Comparison of ENCODE assay signal across 24 mouse cellular contexts in genomic region chr10:88420141-88420541, GRCm38 (mm10). TPM values are rescaled to one million over a fixed set of nuclear protein-coding genes. Genes with fewer than 3 reads are reported as not detected.
A peak's percentile ranks its signal among the peaks of the same experiment; 100 is the strongest.
DNase-seq lines count a peak whose midpoint lies in the region; ATAC-seq and TF ChIP-seq lines count a peak whose summit lies in the region.
"Had no signal": no experiment of that assay in that cellular context is flagged by ENCODE, and none has a peak within 500 bp of the region (broad histone marks: within the 10 kb centered on the region; RNA-seq: fewer than 3 reads in every experiment).

No protein-coding gene starts in this region.

- no peak for ATAC-seq in heart, embryonic 11.5 days (replicated peaks; ENCODE audit: insufficient number of reproducible peaks, low FRiP score, low TSS enrichment)
- ATAC-seq in megakaryocyte, adult 5-6 weeks (ENCODE audit: poor library complexity, severe bottlenecking) = peak; percentile 14
- ATAC-seq in kidney, embryonic 15.5 days (replicated peaks; ENCODE audit: low FRiP score) = no peak
- ATAC-seq: forebrain, embryonic 16.5 days had no signal

- 70% methylated on average over 11 of the region's 11 CpGs for WGBS in heart, adult 2 months
- WGBS in heart, embryonic 11.5 days (ENCODE audit: insufficient replicate concordance) = 78% methylated on average over 11 of the region's 11 CpGs
- WGBS in kidney, embryonic 15.5 days = 78% methylated on average over 11 of the region's 11 CpGs

- peak overlapping the region; percentile 28; the same call in 1 of the 2 replicates for H3K27ac ChIP-seq in heart, adult 2 months
- H3K27ac ChIP-seq in heart, embryonic 11.5 days (ENCODE audit: low read depth, low read length) = no peak overlapping the region
- no peak overlapping the region for H3K27ac ChIP-seq in kidney, embryonic 15.5 days
- H3K27ac ChIP-seq: embryonic facial prominence, embryonic 12.5 days; hindbrain, embryonic 12.5 days; left cerebral cortex, adult 2 months; midbrain, embryonic 12.5 days had no signal

- no peak for DNase-seq in heart, adult 2 months
- DNase-seq in CD4-positive helper T cell, adult 2 months (ENCODE audit: low read depth, low spot score) = peak; percentile 15
- DNase-seq in brain, adult 2 months (ENCODE audit: low read depth, low spot score) = peak; percentile 60
- no peak for DNase-seq in gastrocnemius, postnatal 36 days
- DNase-seq in thymus, postnatal 25 days = no peak
- DNase-seq: adrenal gland, postnatal 10 days; cerebellum, adult 8-10 months; gastrocnemius, postnatal 25 days; kidney, adult 18-20 months; kidney, postnatal 25 days; left cerebral cortex, postnatal 4 days; liver; right cerebral cortex, postnatal 4 days; thymus, postnatal 14 days had no signal

- no peak overlapping the region for H3K4me2 ChIP-seq in heart, embryonic 11.5 days
- H3K4me2 ChIP-seq in kidney, embryonic 15.5 days = no peak overlapping the region
- H3K4me2 ChIP-seq: embryonic facial prominence, embryonic 12.5 days; hindbrain, embryonic 12.5 days; midbrain, embryonic 12.5 days had no signal

- TF ChIP-seq CTCF in heart, adult 2 months (IDR thresholded peaks at IDR 0.05) = no peak

- H3K36me3 ChIP-seq in heart, adult 2 months (ENCODE audit: control insufficient read depth, insufficient read depth, low read length) = no peaks in the 10 kb centered on the region
- no peaks in the 10 kb centered on the region for H3K36me3 ChIP-seq in heart, embryonic 11.5 days (ENCODE audit: control insufficient read depth, insufficient read depth, low read length)
- peaks cover 33% of the 10 kb centered on the region for H3K36me3 ChIP-seq in kidney, embryonic 15.5 days

- H3K4me1 ChIP-seq in heart, adult 2 months (ENCODE audit: control insufficient read depth, insufficient read depth, low read length) = peaks cover 1% of the 10 kb centered on the region
- no peaks in the 10 kb centered on the region for H3K4me1 ChIP-seq in heart, embryonic 11.5 days (ENCODE audit: control insufficient read depth, insufficient read depth, low read length)
- no peaks in the 10 kb centered on the region for H3K4me1 ChIP-seq in kidney, embryonic 15.5 days
- H3K4me1 ChIP-seq: embryonic facial prominence, embryonic 12.5 days; hindbrain, embryonic 12.5 days; midbrain, embryonic 12.5 days had no signal

- no peak overlapping the region for H3K4me3 ChIP-seq in heart, adult 2 months
- no peak overlapping the region for H3K4me3 ChIP-seq in heart, embryonic 11.5 days (ENCODE audit: low read depth, low read length)
- no peak overlapping the region for H3K4me3 ChIP-seq in kidney, embryonic 15.5 days (replicated peaks)
- H3K4me3 ChIP-seq: embryonic facial prominence, embryonic 12.5 days; hindbrain, embryonic 12.5 days; left cerebral cortex, adult 2 months; midbrain, embryonic 12.5 days had no signal

- no peaks in the 10 kb centered on the region for H3K79me2 ChIP-seq in heart, adult 2 months (replicated peaks; ENCODE audit: control insufficient read depth, insufficient read depth, low read length)

- no peak for TF ChIP-seq POLR2A in heart, adult 2 months (IDR thresholded peaks at IDR 0.05; ENCODE audit: insufficient read depth, low read depth, low read length)

- TF ChIP-seq EP300 in heart, adult 2 months (IDR thresholded peaks at IDR 0.05; ENCODE audit: insufficient read depth, low read depth, low read length) = no peak

- no peak overlapping the region for H3K9ac ChIP-seq in heart, adult 2 months (ENCODE audit: low read depth, low read length)
- no peak overlapping the region for H3K9ac ChIP-seq in heart, embryonic 11.5 days (ENCODE audit: low read depth, low read length)
- no peak overlapping the region for H3K9ac ChIP-seq in kidney, embryonic 15.5 days
- H3K9ac ChIP-seq: embryonic facial prominence, embryonic 12.5 days; hindbrain, embryonic 12.5 days; midbrain, embryonic 12.5 days had no signal

- no peaks in the 10 kb centered on the region for H3K9me3 ChIP-seq in heart, embryonic 11.5 days (replicated peaks; ENCODE audit: control insufficient read depth, low read length)
- H3K9me3 ChIP-seq in kidney, embryonic 15.5 days (replicated peaks) = no peaks in the 10 kb centered on the region
- H3K9me3 ChIP-seq: embryonic facial prominence, embryonic 12.5 days; hindbrain, embryonic 12.5 days; midbrain, embryonic 12.5 days had no signal

- intact Hi-C loops in heart, adult 2 months (cut with DNase I) = no loop called here
- intact Hi-C loops in gastrocnemius, postnatal 36 days (cut with DNase I) = no loop called here

- no peaks in the 10 kb centered on the region for H3K27me3 ChIP-seq in heart, adult 2 months (ENCODE audit: control insufficient read depth, insufficient read depth, low read length)
- no peaks in the 10 kb centered on the region for H3K27me3 ChIP-seq in heart, embryonic 11.5 days (ENCODE audit: control insufficient read depth, insufficient read depth, low read length)
- H3K27me3 ChIP-seq in kidney, embryonic 15.5 days = no peaks in the 10 kb centered on the region
- H3K27me3 ChIP-seq: embryonic facial prominence, embryonic 12.5 days; hindbrain, embryonic 12.5 days; midbrain, embryonic 12.5 days had no signal

RNA-seq across cellular contexts. Expression of gene Sycp3, which starts 39.2 kb away (rescaled TPM):
- not detected for total RNA-seq in heart, adult 2 months (2021)
- polyA plus RNA-seq in heart, adult 2 months (2012; rRNA removed) = not detected in 2 replicates
- 0.29 and 0.44 TPM in 2 replicates for polyA plus RNA-seq in heart, embryonic 11.5 days (2014; fragmentation: Nextera tagmentation; extraction: Ambion mirVana)
- not detected in 2 replicates for total RNA-seq in megakaryocyte, adult 5-6 weeks (2015)
- 0.62 TPM in 1 of 2 replicates, not detected in the other for total RNA-seq in megakaryocyte, adult 5-6 weeks (2017)
- total RNA-seq in gastrocnemius, postnatal 36 days (2021) = not detected
- polyA plus RNA-seq in kidney, embryonic 15.5 days (2015; fragmentation: Nextera tagmentation; extraction: Ambion mirVana) = 0.23 and 0.24 TPM in 2 replicates
- total RNA-seq: gastrocnemius, postnatal 25 days had no signal
- polyA plus RNA-seq: forebrain, embryonic 16.5 days; hindbrain, embryonic 12.5 days; liver, embryonic 16.5 days; midbrain, embryonic 12.5 days; neural tube, embryonic 11.5 days had no signal

RNA-seq across cellular contexts. Expression of gene Gnptab, which starts 41.2 kb away (rescaled TPM):
- 10 to 100 TPM; 24.3 to 27.6 TPM for total RNA-seq in heart, adult 2 months (2021)
- polyA plus RNA-seq in heart, adult 2 months (2012; rRNA removed) = 11.7 and 19.3 TPM in 2 replicates
- 8.3 and 8.9 TPM in 2 replicates for polyA plus RNA-seq in heart, embryonic 11.5 days (2014; fragmentation: Nextera tagmentation; extraction: Ambion mirVana)
- total RNA-seq in megakaryocyte, adult 5-6 weeks (2015) = 55.8 and 57.4 TPM in 2 replicates
- total RNA-seq in megakaryocyte, adult 5-6 weeks (2017) = 29.4 and 33.3 TPM in 2 replicates
- 10 to 100 TPM; 17.0 to 19.2 TPM for total RNA-seq in gastrocnemius, postnatal 36 days (2021)
- 12.4 and 14.3 TPM in 2 replicates for polyA plus RNA-seq in kidney, embryonic 15.5 days (2015; fragmentation: Nextera tagmentation; extraction: Ambion mirVana)

RNA-seq across cellular contexts. Expression of gene Dram1, which starts 41.3 kb away (rescaled TPM):
- 1 to 10 TPM; 3.7 to 4.5 TPM for total RNA-seq in heart, adult 2 months (2021)
- 6.8 and 7.6 TPM in 2 replicates for polyA plus RNA-seq in heart, adult 2 months (2012; rRNA removed)
- 0.39 and 1.1 TPM in 2 replicates for polyA plus RNA-seq in heart, embryonic 11.5 days (2014; fragmentation: Nextera tagmentation; extraction: Ambion mirVana)
- total RNA-seq in megakaryocyte, adult 5-6 weeks (2015) = 45.0 and 46.2 TPM in 2 replicates
- total RNA-seq in megakaryocyte, adult 5-6 weeks (2017) = 35.5 and 36.0 TPM in 2 replicates
- total RNA-seq in gastrocnemius, postnatal 36 days (2021) = 1 to 10 TPM; 1.4 to 1.8 TPM
- 1.9 and 2.1 TPM in 2 replicates for polyA plus RNA-seq in kidney, embryonic 15.5 days (2015; fragmentation: Nextera tagmentation; extraction: Ambion mirVana)

Comparison
In these comparisons a context has a peak if more than half of its experiments do, and no peak if none do; other contexts are left out.
1. DNase-seq: peak in CD4-positive helper T cell, adult 2 months (single experiment) and brain, adult 2 months (single experiment); none in heart, adult 2 months (0 of 2), gastrocnemius, postnatal 36 days (0 of 2) and thymus, postnatal 25 days (single experiment).
2. RNA of gene Dram1, which starts 41.3 kb away (total RNA-seq): 35.5 to 46.2 TPM in megakaryocyte, adult 5-6 weeks; 3.7 to 4.5 TPM in heart, adult 2 months and 1.4 to 1.8 TPM in gastrocnemius, postnatal 36 days; every median in the first group is over 4 times any median in the second.